Mouse (Mus musculus): ENCODE results near the gene Fscn3. TPM values are rescaled to one million over a fixed set of nuclear protein-coding genes. Genes with fewer than 3 reads are reported as not detected.

Fscn3 gene
- total RNA-seq, 2 experiments from 2014 or later = not detected

- ATAC-seq (replicated peaks; ENCODE audit: poor library complexity, severe bottlenecking) = no peak
These were observed 3.6 kb upstream of the Fscn3 start for GRCm38 (mm10) chr6:28423767-28424695.

GRCm38 (mm10) chr6:28425019-28425418 lies 2.6 kb upstream of the Fscn3 start:
- ATAC-seq (replicated peaks; ENCODE audit: poor library complexity, severe bottlenecking) = no peak

- ATAC-seq (replicated peaks; ENCODE audit: poor library complexity, severe bottlenecking) = no peak
These were observed 701 bp downstream of the Fscn3 start, which contains the start of gene Gcc1 for GRCm38 (mm10) chr6:28428290-28428689. Gene Gcc1, minus strand, starts transcription at chr6:28428390.

DNA sequence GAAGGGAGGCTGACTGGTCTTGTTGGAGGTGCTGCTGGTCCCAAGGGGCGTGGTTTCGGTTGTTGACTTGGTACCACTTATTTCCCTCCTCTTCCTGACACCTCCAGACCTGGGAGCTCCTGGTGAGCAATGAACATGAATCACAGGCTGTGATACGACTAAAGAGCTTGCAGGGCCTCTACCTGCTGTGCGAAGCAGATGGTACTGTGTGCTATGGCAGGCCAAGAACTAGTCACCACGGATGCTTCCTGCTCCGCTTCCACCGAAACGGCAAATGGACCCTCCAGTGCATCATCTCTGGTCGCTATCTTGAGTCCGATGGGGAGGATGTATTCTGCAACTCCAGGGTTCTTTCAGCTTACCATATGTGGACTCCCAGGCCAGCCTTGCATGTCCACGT lies 2.3 kb downstream of the Fscn3 start:
- ATAC-seq (replicated peaks; ENCODE audit: poor library complexity, severe bottlenecking) = no peak

GRCm38 (mm10) chr6:28430795-28431537 lies 3.4 kb downstream of the Fscn3 start:
- peak; percentile 62 for ATAC-seq (replicated peaks; ENCODE audit: poor library complexity, severe bottlenecking)

GRCm38 (mm10) chr6:28431538-28431855 lies 3.9 kb downstream of the Fscn3 start:
- no peak for ATAC-seq (replicated peaks; ENCODE audit: poor library complexity, severe bottlenecking)

- ATAC-seq (replicated peaks; ENCODE audit: poor library complexity, severe bottlenecking) = no peak
These were observed 20.3 kb downstream of the Fscn3 start for GRCm38 (mm10) chr6:28447937-28448336.

- no peak for ATAC-seq (replicated peaks; ENCODE audit: poor library complexity, severe bottlenecking)
These were observed 21.7 kb downstream of the Fscn3 start, which contains the start of gene Pax4 for GRCm38 (mm10) chr6:28449253-28449652. Gene Pax4, minus strand, starts transcription at chr6:28449353.

DNA sequence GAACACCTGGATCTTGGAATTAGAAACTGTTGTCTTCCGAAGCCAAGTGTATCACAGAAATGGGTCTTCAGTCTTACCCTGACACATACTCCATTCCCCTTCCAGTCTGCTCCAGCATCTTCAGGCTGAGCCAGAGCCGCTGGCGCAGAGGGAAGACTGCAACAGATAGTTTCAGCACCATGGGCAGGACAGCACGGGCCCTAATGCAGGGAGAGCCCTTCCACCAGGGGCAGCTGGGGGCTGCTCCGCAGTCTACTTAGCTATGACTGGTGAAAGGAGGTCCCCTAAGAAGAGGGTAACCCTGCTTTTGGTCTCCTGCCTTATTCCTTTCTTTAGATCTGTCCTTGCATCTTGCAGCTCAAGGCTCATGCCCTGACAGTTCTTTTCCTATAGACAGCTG lies 22.9 kb downstream of the Fscn3 start:
- ATAC-seq (replicated peaks; ENCODE audit: poor library complexity, severe bottlenecking) = no peak

DNA sequence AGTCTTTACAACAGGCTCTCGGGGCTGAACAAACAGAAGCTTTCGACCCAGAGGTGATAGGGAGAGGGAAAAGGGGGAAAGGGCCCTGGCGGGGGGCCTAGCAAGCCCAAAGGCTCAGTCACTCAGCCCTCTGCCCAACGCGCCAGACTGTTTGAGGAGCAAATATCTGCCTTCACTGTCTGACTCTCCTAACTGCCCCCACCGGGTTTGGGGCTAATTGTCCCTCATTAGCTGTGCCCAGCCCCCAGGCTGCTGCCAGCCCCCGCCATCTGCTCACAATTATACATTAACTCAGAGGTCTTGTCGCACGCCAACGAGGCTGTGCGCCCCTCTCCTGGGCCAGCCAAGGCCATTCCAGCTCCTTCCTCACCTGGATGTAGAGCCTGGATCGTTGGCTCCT lies 23.4 kb downstream of the Fscn3 start:
- no peak for ATAC-seq (replicated peaks; ENCODE audit: poor library complexity, severe bottlenecking)

- ATAC-seq (replicated peaks; ENCODE audit: poor library complexity, severe bottlenecking) = no peak; the same call in 1 of the 2 replicates
These were observed 31.7 kb downstream of the Fscn3 start for GRCm38 (mm10) chr6:28459221-28459668.

GRCm38 (mm10) chr6:28460534-28460933 lies 32.9 kb downstream of the Fscn3 start:
- ATAC-seq (replicated peaks; ENCODE audit: poor library complexity, severe bottlenecking) = peak; percentile 87

GRCm38 (mm10) chr6:28464630-28465029 lies 37.0 kb downstream of the Fscn3 start:
- ATAC-seq (replicated peaks; ENCODE audit: poor library complexity, severe bottlenecking) = no peak

DNA sequence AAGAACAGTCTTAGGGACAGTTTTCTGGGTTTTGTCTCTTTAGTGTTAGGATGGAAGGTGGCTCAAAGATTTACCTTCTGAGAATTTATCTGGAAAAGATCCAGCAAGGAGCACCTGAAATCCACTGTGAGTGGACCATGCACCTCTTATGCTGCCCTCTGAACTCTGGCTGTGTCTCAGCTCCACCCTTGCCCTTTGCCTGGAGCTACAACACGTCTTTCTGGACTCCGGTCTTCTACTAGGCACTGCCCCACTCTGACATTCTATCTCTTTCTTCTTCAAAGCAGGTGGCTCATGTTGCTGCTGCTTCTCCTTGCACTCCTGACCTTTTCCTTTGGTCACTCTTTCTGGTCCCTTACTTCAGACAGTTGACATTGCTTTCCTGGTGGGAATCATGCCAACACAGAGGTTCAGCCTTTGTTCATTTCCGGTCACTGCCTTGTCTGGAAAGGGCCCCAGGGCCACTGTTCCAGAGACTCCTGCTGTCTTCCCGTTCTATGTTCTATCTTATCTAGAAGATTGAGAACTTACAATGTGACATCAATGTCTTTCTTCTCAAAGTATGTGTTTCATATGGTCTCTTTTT lies 42.5 kb downstream of the Fscn3 start:
- ATAC-seq (replicated peaks; ENCODE audit: poor library complexity, severe bottlenecking) = no peak

DNA sequence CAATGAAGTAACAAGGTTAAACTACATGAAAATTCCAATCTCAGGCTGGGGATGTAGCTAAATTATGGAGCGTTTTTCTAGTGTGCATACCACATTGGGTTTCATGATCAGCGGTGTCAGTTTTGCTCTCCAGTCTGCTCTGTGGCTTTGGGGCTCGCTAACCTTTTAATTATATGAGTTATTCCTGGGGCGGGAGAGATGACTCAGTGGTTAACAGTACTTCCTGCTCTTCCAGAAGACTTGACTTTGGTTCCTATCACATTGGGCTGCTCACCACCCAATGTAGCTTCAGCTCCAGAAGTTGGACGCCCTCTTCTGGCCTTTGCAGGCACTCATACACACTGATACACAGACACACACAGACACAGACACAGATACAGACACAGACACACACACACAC lies 43.0 kb downstream of the Fscn3 start:
- ATAC-seq (replicated peaks; ENCODE audit: poor library complexity, severe bottlenecking) = no peak

DNA sequence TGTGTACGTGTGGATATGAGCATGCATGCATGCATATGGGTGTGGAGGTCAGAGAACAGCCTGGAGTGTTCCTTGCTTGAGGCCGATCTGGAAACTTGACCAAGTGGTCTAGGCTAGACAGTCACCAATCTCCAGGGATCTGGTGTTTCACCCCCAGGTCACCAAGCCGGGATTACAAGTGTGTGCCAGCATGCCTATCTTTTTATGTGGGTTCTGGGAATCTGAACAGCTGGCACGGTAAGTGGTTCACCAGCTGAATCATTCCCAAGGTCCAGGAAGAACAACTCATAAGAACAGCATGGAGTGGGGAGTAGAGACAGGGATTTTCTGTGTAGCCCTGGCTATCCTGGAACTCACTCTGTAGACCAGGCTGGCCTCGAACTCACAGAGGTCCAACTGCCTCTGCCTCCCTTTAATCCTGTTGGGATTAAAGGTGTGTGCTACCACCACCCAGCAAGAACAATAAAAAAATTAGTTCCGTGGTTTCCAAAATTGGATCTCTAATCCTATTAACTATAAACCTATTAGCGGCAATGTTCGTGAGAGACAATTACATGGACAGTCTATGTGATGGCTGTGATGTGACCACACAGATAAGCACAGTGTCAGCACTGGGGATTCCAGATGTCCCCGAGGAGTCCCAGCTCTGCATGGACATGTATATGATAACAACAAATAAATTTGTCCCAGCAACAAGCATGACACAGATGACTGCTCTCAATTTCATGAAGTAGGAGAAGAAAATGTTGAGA lies 43.9 kb downstream of the Fscn3 start:
- ATAC-seq (replicated peaks; ENCODE audit: poor library complexity, severe bottlenecking) = no peak

GRCm38 (mm10) chr6:28474211-28474610 lies 46.6 kb downstream of the Fscn3 start:
- ATAC-seq (replicated peaks; ENCODE audit: poor library complexity, severe bottlenecking) = no peak

GRCm38 (mm10) chr6:28474839-28475238 lies 47.2 kb downstream of the Fscn3 start, which contains the start of gene Snd1:
Gene Snd1, plus strand, starts transcription at chr6:28475139.
- no peak for ATAC-seq (replicated peaks; ENCODE audit: poor library complexity, severe bottlenecking)

DNA sequence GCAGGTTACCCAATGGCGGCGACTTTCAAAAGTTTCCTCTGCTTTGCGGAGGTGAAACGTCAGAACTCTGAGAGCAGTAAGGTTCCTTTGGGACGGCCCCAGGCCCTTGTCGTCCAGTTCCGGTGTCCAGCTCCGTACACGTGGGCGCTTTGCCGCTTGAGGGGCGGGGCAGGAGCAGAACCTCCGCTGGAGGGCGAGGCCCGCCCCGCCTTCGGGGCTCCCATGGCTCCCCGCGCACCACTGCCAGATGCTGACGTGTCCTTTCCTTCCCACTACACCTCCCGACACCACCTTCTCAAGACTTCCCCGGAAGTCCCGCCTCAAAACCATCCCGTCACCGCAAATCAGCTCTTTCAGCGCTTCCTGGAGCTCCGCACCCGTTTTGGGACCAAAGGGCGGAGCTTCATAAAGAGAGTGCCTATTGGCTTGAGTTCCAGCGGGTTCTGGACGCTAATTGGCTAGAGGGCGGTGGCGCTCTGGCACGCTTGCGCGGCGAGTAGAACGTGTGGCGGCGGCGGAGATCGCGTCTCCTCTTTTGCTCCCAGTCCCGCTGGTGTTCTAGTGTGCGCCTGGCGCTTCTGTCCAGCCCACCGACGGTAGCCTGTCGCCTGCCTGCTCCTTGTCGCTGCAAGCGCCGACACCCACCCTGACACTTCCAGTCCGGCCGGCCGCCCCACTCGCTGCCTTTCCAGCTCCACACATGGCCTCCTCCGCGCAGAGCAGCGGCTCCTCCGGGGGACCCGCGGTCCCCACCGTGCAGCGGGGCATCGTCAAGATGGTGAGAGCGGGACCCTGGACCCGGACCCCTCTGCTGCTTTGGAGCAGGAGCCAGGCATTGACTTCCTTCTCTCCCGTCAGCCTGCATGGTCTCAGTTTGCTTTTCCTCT lies 52.5 kb downstream of the Fscn3 start:
- peak; percentile 86 for ATAC-seq (replicated peaks; ENCODE audit: poor library complexity, severe bottlenecking)

Data from granulocyte monocyte progenitor cell, adult 5-6 weeks (primary cell).